Mouse (Mus musculus) forebrain, embryonic 15.5 days (tissue): ENCODE data around the gene Eppin. TPM values are rescaled to one million over a fixed set of nuclear protein-coding genes. Genes with fewer than 3 reads are reported as not detected.
"Not testable (repeated sequence)": the region's sequence is repeated elsewhere in the genome, so short reads cannot be mapped to it uniquely, and the experiment has no call there.

Experiments used
- ATAC-seq: fragments of 200-750 bp; cut with Nextera tagmentation; replicated peaks from 2 replicates; pipeline ENCODE4 v1.8.0; 2017; ENCODE audit warnings: mild to moderate bottlenecking, moderate TSS enrichment, moderate library complexity
- H3K27ac ChIP-seq: fragments of 300-500 bp; sonication (generic); replicated peaks from 2 replicates; pipeline ENCODE4 v1.5.1; 2015; ENCODE audit warnings: mild to moderate bottlenecking, inconsistent platforms
- H3K27me3 ChIP-seq: fragments of 300-500 bp; sonication (generic); 2 replicates; pipeline ENCODE4 v1.6.1; 2015; ENCODE audit warnings: inconsistent platforms
- H3K36me3 ChIP-seq: fragments of 300-500 bp; sonication (generic); 2 replicates; pipeline ENCODE4 v1.6.1; 2015; ENCODE audit warnings: mild to moderate bottlenecking, inconsistent platforms
- H3K4me1 ChIP-seq: fragments of 300-500 bp; sonication (generic); 2 replicates; pipeline ENCODE4 v1.6.1; 2015; ENCODE audit warnings: inconsistent platforms
- H3K4me2 ChIP-seq: fragments of 300-500 bp; sonication (generic); replicated peaks from 2 replicates; pipeline ENCODE4 v1.6.1; 2015; ENCODE audit warnings: mild to moderate bottlenecking, inconsistent platforms
- H3K4me3 ChIP-seq: fragments of 300-500 bp; sonication (generic); 2 replicates; pipeline ENCODE4 v1.5.1; 2015; ENCODE audit warnings: mild to moderate bottlenecking, inconsistent platforms
- H3K9ac ChIP-seq: fragments of 300-500 bp; sonication (generic); replicated peaks from 2 replicates; pipeline ENCODE4 v1.6.1; 2015; ENCODE audit warnings: mild to moderate bottlenecking, inconsistent platforms
- H3K9me3 ChIP-seq: fragments of 300-500 bp; sonication (generic); 2 replicates; pipeline ENCODE4 v1.6.1; 2016; ENCODE audit warnings: inconsistent platforms
- WGBS: fragments of 180-500 bp; shearing (Covaris S2); methylation state at CpG from one replicate; pipeline ENCODE4 v1.1.7; 2015; ENCODE audit warnings: mixed read lengths; 5-methylcytosine and 5-hydroxymethylcytosine counted together
- polyA plus RNA-seq: library from polyadenylated mRNA; unstranded; fragments of >200 nt; fragmentation: Nextera tagmentation; extraction: Ambion mirVana; gene quantifications from 2 replicates; pipeline ENCODE4 v1.2.1, GENCODE M21; 2015

Eppin gene
- polyA plus RNA-seq: not detected in 2 replicates

DNA sequence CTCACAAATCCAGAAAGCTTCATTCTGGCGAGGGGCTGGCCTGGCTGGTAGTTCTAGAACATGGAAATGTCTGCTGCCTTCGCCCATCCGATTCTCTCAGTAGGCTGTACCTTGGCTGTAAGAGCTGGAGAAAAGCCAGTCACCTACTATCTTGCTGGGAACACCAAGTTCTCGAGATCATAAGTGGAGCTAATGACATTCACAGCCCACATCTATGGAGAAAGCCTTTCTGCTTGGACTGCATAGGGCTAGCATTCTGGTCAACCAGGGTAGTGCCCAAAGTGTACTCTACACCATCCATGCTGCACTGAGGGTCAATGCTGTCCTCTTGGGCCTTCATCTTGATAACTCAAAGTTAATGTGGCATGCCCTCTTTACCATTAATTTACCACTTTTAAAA is at the start of gene Eppin:
Gene Eppin, minus strand, starts transcription at position 101 of the 400 bp plus-strand sequence.
- Histone ChIP-seq H3K27me3 (no peaks in the 10 kb centered on the region), H3K4me2 (no peak within 1 kb of the TSS), H3K4me3 (no peak within 1 kb of the TSS), H3K9ac (no peak within 1 kb of the TSS), H3K4me1 (no peaks in the 10 kb centered on the region), H3K36me3 (no peaks in the 10 kb centered on the region), H3K27ac (no peak within 1 kb of the TSS), H3K9me3 (no peaks in the 10 kb centered on the region)
- 79% methylated on average over 4 of the region's 4 CpGs for WGBS
- ATAC-seq: no peak

- no peaks in the 10 kb centered on the region for H3K36me3 ChIP-seq
- H3K4me3 ChIP-seq: no peak overlapping the region
- no peak overlapping the region for H3K9ac ChIP-seq
- no peaks in the 10 kb centered on the region for H3K27me3 ChIP-seq
- no peaks in the 10 kb centered on the region for H3K9me3 ChIP-seq
- H3K4me2 ChIP-seq: no peak overlapping the region
- H3K27ac ChIP-seq: no peak overlapping the region
- WGBS: 60% methylated on average over 13 of the region's 13 CpGs
- no peak for ATAC-seq
- no peaks in the 10 kb centered on the region for H3K4me1 ChIP-seq
These were observed 48.7 kb upstream of the Eppin start for GRCm38 (mm10) chr2:164641881-164642673.

DNA sequence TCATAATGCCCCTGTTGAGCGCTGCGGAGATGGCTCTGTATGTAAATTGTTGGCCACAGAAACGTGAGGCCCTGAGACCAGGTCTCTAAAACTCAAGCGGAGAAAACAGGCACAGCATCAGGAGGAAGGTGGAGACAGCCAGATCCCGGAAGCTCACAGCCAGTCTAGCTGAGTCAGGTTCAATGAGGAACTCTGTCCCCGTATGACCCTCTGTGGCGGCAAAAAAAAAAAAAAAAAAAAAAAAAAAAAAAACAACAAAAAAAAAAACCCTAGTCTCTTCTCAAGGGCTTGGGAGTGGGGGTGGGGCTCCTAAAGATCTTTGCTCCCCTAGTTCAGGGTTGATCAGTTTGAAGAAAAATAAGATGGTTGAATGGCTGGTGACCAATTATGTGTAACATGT is 47.7 kb upstream of the Eppin start:
- Histone ChIP-seq H3K27ac (no peak overlapping the region), H3K9me3 (no peaks in the 10 kb centered on the region), H3K4me2 (no peak overlapping the region), H3K4me1 (no peaks in the 10 kb centered on the region), H3K9ac (no peak overlapping the region), H3K4me3 (no peak overlapping the region), H3K36me3 (no peaks in the 10 kb centered on the region), H3K27me3 (no peaks in the 10 kb centered on the region)
- WGBS: 68% methylated on average over 7 of the region's 7 CpGs
- ATAC-seq: no peak

DNA sequence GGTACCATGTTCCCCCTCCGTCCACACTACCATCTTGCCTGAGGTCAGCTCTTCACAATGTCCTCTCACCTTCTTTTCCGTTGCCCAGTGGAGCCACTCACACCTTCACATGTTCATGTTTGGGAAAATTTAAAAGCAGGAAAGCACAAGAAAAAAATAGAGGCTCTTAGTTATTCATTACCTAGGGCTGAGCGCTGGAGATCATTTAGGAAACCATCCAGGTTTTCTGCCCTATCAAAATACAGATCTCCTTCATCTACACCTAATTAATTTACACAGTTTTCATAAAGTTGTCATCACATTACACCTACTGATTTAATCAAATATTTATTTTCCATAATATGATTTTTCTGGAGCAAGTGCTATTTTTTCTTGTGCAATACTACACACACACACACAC is 45.3 kb upstream of the Eppin start, which contains the start of gene Wfdc16:
Gene Wfdc16, minus strand, starts transcription at position 101 of the 400 bp plus-strand sequence.
- ATAC-seq: no peak
- Histone ChIP-seq H3K9me3 (no peaks in the 10 kb centered on the region), H3K9ac (no peak within 1 kb of the TSS), H3K4me3 (no peak within 1 kb of the TSS), H3K4me1 (no peaks in the 10 kb centered on the region), H3K36me3 (no peaks in the 10 kb centered on the region), H3K4me2 (no peak within 1 kb of the TSS), H3K27ac (no peak within 1 kb of the TSS), H3K27me3 (no peaks in the 10 kb centered on the region)
- 87% methylated on average over 3 of the region's 3 CpGs for WGBS

- Histone ChIP-seq H3K9me3 (no peaks in the 10 kb centered on the region), H3K4me2 (no peak overlapping the region), H3K4me1 (no peaks in the 10 kb centered on the region), H3K36me3 (no peaks in the 10 kb centered on the region), H3K27ac (no peak overlapping the region), H3K9ac (no peak overlapping the region), H3K27me3 (no peaks in the 10 kb centered on the region), H3K4me3 (no peak overlapping the region)
- ATAC-seq: no peak
- WGBS: 81% methylated on average over 9 of the region's 9 CpGs
These were observed 41.9 kb upstream of the Eppin start for GRCm38 (mm10) chr2:164635266-164635665.

GRCm38 (mm10) chr2:164621775-164622174 is 28.4 kb upstream of the Eppin start:
- 83% methylated on average over 4 of the region's 4 CpGs for WGBS
- Histone ChIP-seq H3K9ac (no peak overlapping the region), H3K36me3 (no peaks in the 10 kb centered on the region), H3K9me3 (no peaks in the 10 kb centered on the region), H3K4me2 (no peak overlapping the region), H3K4me1 (no peaks in the 10 kb centered on the region), H3K27ac (no peak overlapping the region), H3K4me3 (no peak overlapping the region), H3K27me3 (no peaks in the 10 kb centered on the region)
- no peak for ATAC-seq

DNA sequence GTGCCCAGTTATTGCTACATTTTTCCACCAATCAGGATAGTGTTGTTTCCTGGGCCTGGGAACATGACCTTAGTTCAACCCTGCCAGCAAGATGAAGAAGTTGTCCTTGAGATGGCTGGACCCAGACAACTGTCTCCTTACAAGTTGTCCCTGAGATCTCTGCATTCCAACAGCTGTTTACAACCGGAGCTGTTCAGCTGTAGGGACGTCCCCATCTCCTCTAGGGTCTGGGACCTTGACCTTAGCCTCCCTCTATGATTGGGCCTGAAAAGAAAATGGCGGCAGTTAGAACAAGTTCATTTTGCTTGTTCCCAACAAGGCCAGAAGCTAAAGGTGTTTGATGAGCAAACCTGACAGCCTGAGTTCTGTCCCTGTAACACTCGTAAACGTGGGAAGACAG is 25.7 kb upstream of the Eppin start:
- Histone ChIP-seq H3K36me3 (no peaks in the 10 kb centered on the region), H3K9me3 (no peaks in the 10 kb centered on the region), H3K27ac (no peak overlapping the region), H3K27me3 (no peaks in the 10 kb centered on the region), H3K4me3 (no peak overlapping the region), H3K4me1 (no peaks in the 10 kb centered on the region), H3K9ac (no peak overlapping the region), H3K4me2 (no peak overlapping the region)
- WGBS: 86% methylated on average over 5 of the region's 5 CpGs
- no peak for ATAC-seq

GRCm38 (mm10) chr2:164615386-164615785 is 22.0 kb upstream of the Eppin start:
- Histone ChIP-seq H3K36me3 (no peaks in the 10 kb centered on the region), H3K4me3 (no peak overlapping the region), H3K4me2 (no peak overlapping the region), H3K9ac (no peak overlapping the region), H3K9me3 (no peaks in the 10 kb centered on the region), H3K27me3 (no peaks in the 10 kb centered on the region), H3K4me1 (no peaks in the 10 kb centered on the region), H3K27ac (no peak overlapping the region)
- ATAC-seq: no peak
- 85% methylated on average over 3 of the region's 3 CpGs for WGBS

DNA sequence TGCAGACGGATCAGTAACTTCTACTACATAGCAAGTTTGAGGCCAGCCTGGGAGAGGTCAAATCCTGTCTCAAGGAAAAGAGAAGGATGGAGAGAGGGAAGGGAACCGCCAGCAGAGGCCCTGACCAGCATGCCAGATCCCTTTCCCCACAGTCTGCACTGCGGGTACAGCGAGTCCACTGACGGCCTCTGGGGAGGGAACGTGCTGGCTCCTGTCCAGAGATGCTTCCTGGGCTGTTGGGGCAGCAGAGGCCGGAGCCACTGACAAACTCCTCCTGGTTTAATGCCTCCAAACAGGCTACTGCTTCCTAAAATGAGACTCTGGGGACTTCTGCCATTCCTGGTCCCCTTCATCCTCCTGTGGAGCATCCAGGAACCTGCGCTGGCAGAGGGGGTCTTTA is 20.1 kb upstream of the Eppin start, which contains the start of the genes Wfdc6b and Wfdc8:
Gene Wfdc6b, plus strand, starts transcription at position 52 of the 400 bp plus-strand sequence.
Gene Wfdc8, minus strand, starts transcription at position 156 of the 400 bp plus-strand sequence.
- 60% methylated on average over 8 of the region's 8 CpGs for WGBS
- not testable (repeated sequence) for H3K27ac ChIP-seq, ATAC-seq, H3K9me3 ChIP-seq, H3K4me2 ChIP-seq, H3K36me3 ChIP-seq, H3K9ac ChIP-seq, H3K4me3 ChIP-seq, H3K27me3 ChIP-seq, H3K4me1 ChIP-seq

GRCm38 (mm10) chr2:164608781-164609180 is 15.4 kb upstream of the Eppin start:
- 85% methylated on average over 6 of the region's 6 CpGs for WGBS

DNA sequence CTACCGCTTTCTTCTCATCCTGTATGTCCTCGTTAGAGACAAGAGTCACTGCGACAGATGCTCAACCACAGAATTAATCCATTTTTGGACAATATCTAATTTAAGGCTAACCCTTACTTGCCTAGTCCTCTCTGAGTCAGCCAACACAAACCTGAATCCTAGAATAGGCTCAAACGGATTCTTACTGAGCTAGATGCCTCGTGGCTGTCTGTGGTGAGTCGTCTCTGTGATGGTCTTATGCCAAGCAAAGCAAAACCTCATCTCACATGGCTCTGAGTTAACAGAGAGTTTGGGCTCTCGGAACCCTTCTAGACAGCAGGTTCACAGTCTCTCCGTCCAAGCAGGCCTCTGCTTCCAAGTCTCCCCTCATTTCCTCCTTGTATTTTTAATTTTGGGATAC is 11.0 kb upstream of the Eppin start:
- Histone ChIP-seq H3K9me3 (no peaks in the 10 kb centered on the region), H3K36me3 (no peaks in the 10 kb centered on the region), H3K4me3 (no peak overlapping the region), H3K4me1 (no peaks in the 10 kb centered on the region), H3K27me3 (no peaks in the 10 kb centered on the region), H3K9ac (no peak overlapping the region), H3K4me2 (no peak overlapping the region), H3K27ac (no peak overlapping the region)
- ATAC-seq: no peak
- 87% methylated on average over 8 of the region's 8 CpGs for WGBS

More at GRCm38 (mm10) chr2:164608781-164609180, 15.4 kb upstream of the Eppin start:
- Histone ChIP-seq H3K36me3 (no peaks in the 10 kb centered on the region), H3K4me1 (no peaks in the 10 kb centered on the region), H3K4me3 (no peak overlapping the region), H3K9ac (no peak overlapping the region), H3K27me3 (no peaks in the 10 kb centered on the region), H3K4me2 (no peak overlapping the region), H3K27ac (no peak overlapping the region), H3K9me3 (no peaks in the 10 kb centered on the region)
- ATAC-seq: no peak

GRCm38 (mm10) chr2:164603482-164603881 is 10.1 kb upstream of the Eppin start:
- H3K4me1 ChIP-seq: no peaks in the 10 kb centered on the region
- H3K27me3 ChIP-seq: no peaks in the 10 kb centered on the region
- no peak overlapping the region for H3K27ac ChIP-seq
- H3K36me3 ChIP-seq: no peaks in the 10 kb centered on the region
- no peak overlapping the region for H3K4me3 ChIP-seq
- no peak overlapping the region for H3K9ac ChIP-seq
- H3K9me3 ChIP-seq: no peaks in the 10 kb centered on the region
- 91% methylated on average over 3 of the region's 3 CpGs for WGBS
- H3K4me2 ChIP-seq: no peak overlapping the region
- ATAC-seq: no peak

GRCm38 (mm10) chr2:164600179-164600578 is 6.8 kb upstream of the Eppin start:
- Histone ChIP-seq H3K4me2 (no peak overlapping the region), H3K27me3 (no peaks in the 10 kb centered on the region), H3K27ac (no peak overlapping the region), H3K9ac (no peak overlapping the region), H3K9me3 (no peaks in the 10 kb centered on the region), H3K36me3 (no peaks in the 10 kb centered on the region), H3K4me3 (no peak overlapping the region), H3K4me1 (no peaks in the 10 kb centered on the region)
- no peak for ATAC-seq
- 66% methylated on average over 3 of the region's 3 CpGs for WGBS
